Mouse (Mus musculus): ENCODE data around the gene Crebl2. TPM values are rescaled to one million over a fixed set of nuclear protein-coding genes. Genes with fewer than 3 reads are reported as not detected.
A peak's percentile ranks its signal among the peaks of the same experiment; 100 is the strongest.

The Crebl2 gene
- polyA plus RNA-seq (2015; fragmentation: Nextera tagmentation; extraction: Ambion mirVana), result 2.5 and 2.6 TPM in 2 replicates

- H3K36me3 ChIP-seq (ENCODE audit: poor library complexity, severe bottlenecking), result no peaks in the 10 kb centered on the region
- H3K9ac ChIP-seq, result peak within 1 kb of the TSS; percentile 69
- WGBS, result under 1% methylated on average over 56 of the region's 58 CpGs
- H3K4me2 ChIP-seq, result peak within 1 kb of the TSS; percentile 85
- peak; percentile 98 for ATAC-seq
- peaks cover 17% of the 10 kb centered on the region for H3K4me1 ChIP-seq
- H3K27ac ChIP-seq, result peak within 1 kb of the TSS; percentile 62
- peak within 1 kb of the TSS; percentile 65 for H3K4me3 ChIP-seq
- no peaks in the 10 kb centered on the region for H3K9me3 ChIP-seq (replicated peaks)
- H3K27me3 ChIP-seq, result 0 out of 2 replicates have a peak, but pooled peaks cover 3% of the 10 kb centered on the region
Observed at GRCm38 (mm10) chr6:134829786-134830700, at the start of gene Crebl2. Crebl2 (plus strand) TSS chr6:134830154.

- H3K4me3 ChIP-seq, result no peak overlapping the region
- no peaks in the 10 kb centered on the region for H3K36me3 ChIP-seq (ENCODE audit: poor library complexity, severe bottlenecking)
- ATAC-seq, result no peak
- no peaks in the 10 kb centered on the region for H3K27me3 ChIP-seq
- H3K4me1 ChIP-seq, result no peaks in the 10 kb centered on the region
- no peak overlapping the region for H3K4me2 ChIP-seq
- 84% methylated on average over 7 of the region's 7 CpGs for WGBS
- no peaks in the 10 kb centered on the region for H3K9me3 ChIP-seq (replicated peaks)
- no peak overlapping the region for H3K27ac ChIP-seq
- no peak overlapping the region for H3K9ac ChIP-seq
Observed at GRCm38 (mm10) chr6:134781494-134781913, 48.5 kb upstream of the Crebl2 start.

- Histone ChIP-seq H3K4me1 (no peaks in the 10 kb centered on the region), H3K27me3 (no peaks in the 10 kb centered on the region), H3K9ac (no peak overlapping the region), H3K9me3 (replicated peaks) (no peaks in the 10 kb centered on the region), H3K27ac (no peak overlapping the region), H3K4me2 (no peak overlapping the region), H3K36me3 (ENCODE audit: poor library complexity, severe bottlenecking) (no peaks in the 10 kb centered on the region), H3K4me3 (no peak overlapping the region)
- 91% methylated on average over 7 of the region's 7 CpGs for WGBS
- ATAC-seq, result no peak
Observed at GRCm38 (mm10) chr6:134782900-134783299, 47.1 kb upstream of the Crebl2 start.

- WGBS, result 74% methylated on average over 3 of the region's 3 CpGs
- no peaks in the 10 kb centered on the region for H3K9me3 ChIP-seq (replicated peaks)
- H3K4me1 ChIP-seq, result peaks cover 12% of the 10 kb centered on the region; the same call in 1 of the 2 replicates
- H3K36me3 ChIP-seq (ENCODE audit: poor library complexity, severe bottlenecking), result no peaks in the 10 kb centered on the region
- no peak overlapping the region for H3K9ac ChIP-seq
- H3K27me3 ChIP-seq, result no peaks in the 10 kb centered on the region
- no peak overlapping the region for H3K27ac ChIP-seq
- H3K4me2 ChIP-seq, result no peak overlapping the region
- no peak overlapping the region for H3K4me3 ChIP-seq
- no peak for ATAC-seq
Observed at GRCm38 (mm10) chr6:134786426-134786825, 43.5 kb upstream of the Crebl2 start.

GRCm38 (mm10) chr6:134789100-134789499 is 40.9 kb upstream of the Crebl2 start:
- ATAC-seq, result no peak
- Histone ChIP-seq H3K27ac (no peak overlapping the region), H3K9me3 (replicated peaks) (no peaks in the 10 kb centered on the region), H3K9ac (no peak overlapping the region), H3K4me2 (0 out of 2 replicates have a peak overlapping the region, but pooled peaks have one; percentile 12), H3K4me1 (peaks cover 14% of the 10 kb centered on the region; the same call in 1 of the 2 replicates), H3K27me3 (no peaks in the 10 kb centered on the region), H3K4me3 (no peak overlapping the region), H3K36me3 (ENCODE audit: poor library complexity, severe bottlenecking) (no peaks in the 10 kb centered on the region)
- WGBS, result 38% methylated on average over 6 of the region's 6 CpGs

- WGBS, result 1% methylated on average over 45 of the region's 46 CpGs
- Histone ChIP-seq H3K9ac (peak overlapping the region; percentile 89), H3K9me3 (replicated peaks) (no peaks in the 10 kb centered on the region), H3K27ac (peak overlapping the region; percentile 87), H3K4me2 (peak overlapping the region; percentile 68), H3K36me3 (ENCODE audit: poor library complexity, severe bottlenecking) (no peaks in the 10 kb centered on the region), H3K4me3 (peak overlapping the region; percentile 73), H3K27me3 (no peaks in the 10 kb centered on the region), H3K4me1 (peaks cover 14% of the 10 kb centered on the region; the same call in 1 of the 2 replicates)
- ATAC-seq, result no peak
Observed at GRCm38 (mm10) chr6:134791251-134792118, 38.5 kb upstream of the Crebl2 start.

- ATAC-seq, result peak; percentile 89
- H3K9me3 ChIP-seq (replicated peaks), result no peaks in the 10 kb centered on the region
- peak within 1 kb of the TSS; percentile 68 for H3K4me2 ChIP-seq
- H3K36me3 ChIP-seq (ENCODE audit: poor library complexity, severe bottlenecking), result no peaks in the 10 kb centered on the region
- H3K27ac ChIP-seq, result peak within 1 kb of the TSS; percentile 87
- H3K9ac ChIP-seq, result peak within 1 kb of the TSS; percentile 89
- H3K4me3 ChIP-seq, result peak within 1 kb of the TSS; percentile 73
- H3K4me1 ChIP-seq, result peaks cover 14% of the 10 kb centered on the region; the same call in 1 of the 2 replicates
- WGBS, result under 1% methylated on average over 72 of the region's 108 CpGs
- no peaks in the 10 kb centered on the region for H3K27me3 ChIP-seq
Observed at GRCm38 (mm10) chr6:134792141-134793045, 37.6 kb upstream of the Crebl2 start, which contains the start of gene Dusp16. Dusp16 (minus strand) TSS chr6:134792625.

- Histone ChIP-seq H3K27ac (no peak overlapping the region), H3K9me3 (replicated peaks) (no peaks in the 10 kb centered on the region), H3K36me3 (ENCODE audit: poor library complexity, severe bottlenecking) (no peaks in the 10 kb centered on the region), H3K4me3 (peak overlapping the region; percentile 73), H3K9ac (peak overlapping the region; percentile 89), H3K4me1 (peaks cover 14% of the 10 kb centered on the region; the same call in 1 of the 2 replicates), H3K27me3 (no peaks in the 10 kb centered on the region), H3K4me2 (peak overlapping the region; percentile 68)
- ATAC-seq, result 0 out of 2 replicates have a peak, but pooled peaks have one; percentile 0
- WGBS, result 41% methylated on average over 21 of the region's 21 CpGs
Observed at GRCm38 (mm10) chr6:134793046-134793806, 36.7 kb upstream of the Crebl2 start.

- peaks cover 14% of the 10 kb centered on the region; the same call in 1 of the 2 replicates for H3K4me1 ChIP-seq
- H3K4me2 ChIP-seq, result peak overlapping the region; percentile 42
- no peak overlapping the region for H3K27ac ChIP-seq
- H3K27me3 ChIP-seq, result no peaks in the 10 kb centered on the region
- H3K4me3 ChIP-seq, result no peak overlapping the region
- no peaks in the 10 kb centered on the region for H3K9me3 ChIP-seq (replicated peaks)
- H3K36me3 ChIP-seq (ENCODE audit: poor library complexity, severe bottlenecking), result no peaks in the 10 kb centered on the region
- no peak overlapping the region for H3K9ac ChIP-seq
- WGBS, result 11% methylated on average over 21 of the region's 21 CpGs
- ATAC-seq, result peak; percentile 36; the same call in 1 of the 2 replicates
Observed at GRCm38 (mm10) chr6:134793911-134794520, 35.9 kb upstream of the Crebl2 start.

GRCm38 (mm10) chr6:134796297-134796696 is 33.7 kb upstream of the Crebl2 start:
- Histone ChIP-seq H3K9ac (no peak overlapping the region), H3K4me1 (0 out of 2 replicates have a peak, but pooled peaks cover 3% of the 10 kb centered on the region), H3K36me3 (ENCODE audit: poor library complexity, severe bottlenecking) (no peaks in the 10 kb centered on the region), H3K4me3 (no peak overlapping the region), H3K9me3 (replicated peaks) (no peaks in the 10 kb centered on the region), H3K4me2 (no peak overlapping the region), H3K27ac (no peak overlapping the region), H3K27me3 (no peaks in the 10 kb centered on the region)
- 90% methylated on average over 10 of the region's 10 CpGs for WGBS
- no peak for ATAC-seq
